Mouse (Mus musculus) heart, embryonic 10.5 days (tissue): ENCODE measurements around the gene Taar6. TPM values are rescaled to one million over a fixed set of nuclear protein-coding genes. Genes with fewer than 3 reads are reported as not detected.
A peak's percentile ranks its signal among the peaks of the same experiment; 100 is the strongest.

Source experiments
- DNase-seq: peaks from one replicate; pipeline ENCODE4 v3.0.0-alpha.2; 2017; ENCODE audit warnings: low spot score
- H3K27ac ChIP-seq: fragments of 300-500 bp; sonication (generic); 2 replicates; pipeline ENCODE4 v1.5.1; 2016; ENCODE audit warnings: mild to moderate bottlenecking
- H3K27me3 ChIP-seq: fragments of 300-500 bp; sonication (generic); 2 replicates; pipeline ENCODE4 v1.6.1; 2016; ENCODE audit warnings: mild to moderate bottlenecking; ENCODE audit not compliant: poor library complexity, insufficient read depth, severe bottlenecking
- H3K36me3 ChIP-seq: fragments of 300-500 bp; sonication (generic); 2 replicates; pipeline ENCODE4 v1.6.1; 2016; ENCODE audit warnings: mild to moderate bottlenecking, moderate library complexity
- H3K4me1 ChIP-seq: fragments of 300-500 bp; sonication (generic); 2 replicates; pipeline ENCODE4 v1.6.1; 2016; ENCODE audit warnings: mild to moderate bottlenecking
- H3K4me3 ChIP-seq: fragments of 300-500 bp; sonication (generic); 2 replicates; pipeline ENCODE4 v1.5.1; 2016; ENCODE audit warnings: mild to moderate bottlenecking, moderate library complexity
- H3K9me3 ChIP-seq: fragments of 300-500 bp; sonication (generic); 2 replicates; pipeline ENCODE4 v1.6.1; 2016; ENCODE audit warnings: mild to moderate bottlenecking, moderate library complexity
- WGBS: fragments of 180-500 bp; shearing (Covaris S2); methylation state at CpG from one replicate; pipeline ENCODE4 v1.1.7; 2016; 5-methylcytosine and 5-hydroxymethylcytosine counted together
- polyA plus RNA-seq: library from polyadenylated mRNA; unstranded; fragments of >200 nt; fragmentation: Nextera tagmentation; extraction: Ambion mirVana; gene quantifications from 2 replicates; pipeline ENCODE4 v1.2.1, GENCODE M21; 2016

Taar6 gene
- not detected in 2 replicates for polyA plus RNA-seq

DNA sequence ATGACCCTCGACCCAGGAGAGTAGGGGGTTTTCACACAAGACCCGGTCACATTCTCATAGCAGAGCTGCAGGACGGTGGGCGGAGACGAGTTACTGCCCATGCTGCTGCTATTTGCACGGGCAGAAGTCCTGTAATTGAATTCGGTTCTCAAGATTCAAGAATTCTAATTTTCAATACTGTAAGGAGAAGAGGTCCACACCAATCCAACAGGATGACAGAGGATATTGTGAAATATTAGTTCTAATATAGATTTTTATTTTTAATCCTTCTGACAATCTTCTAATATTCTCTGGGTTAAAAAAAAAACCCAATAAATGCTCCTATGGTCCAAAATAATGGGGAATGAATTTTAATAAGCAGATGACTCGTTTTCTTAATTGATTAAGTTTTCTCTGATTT lies at the start of gene Taar6:
TSS of gene Taar6 (minus strand) at position 101 of the 400 bp plus-strand sequence.
- Histone ChIP-seq H3K36me3 (0 out of 2 replicates have a peak, but pooled peaks cover 2% of the 10 kb centered on the region), H3K27me3 (peaks cover 4% of the 10 kb centered on the region; the same call in 1 of the 2 replicates), H3K4me1 (no peaks in the 10 kb centered on the region), H3K9me3 (no peaks in the 10 kb centered on the region), H3K4me3 (no peak within 1 kb of the TSS), H3K27ac (no peak within 1 kb of the TSS)
- 76% methylated on average over 8 of the region's 8 CpGs for WGBS
- no peak for DNase-seq

GRCm38 (mm10) chr10:24031347-24031746 lies 45.9 kb upstream of the Taar6 start:
- H3K4me1 ChIP-seq, result no peaks in the 10 kb centered on the region
- no peaks in the 10 kb centered on the region for H3K27me3 ChIP-seq
- H3K4me3 ChIP-seq, result no peak overlapping the region
- no peaks in the 10 kb centered on the region for H3K36me3 ChIP-seq
- DNase-seq, result no peak
- no peak overlapping the region for H3K27ac ChIP-seq
- no peaks in the 10 kb centered on the region for H3K9me3 ChIP-seq

GRCm38 (mm10) chr10:24026922-24027321 lies 41.5 kb upstream of the Taar6 start, which contains the start of gene Taar7d:
Gene Taar7d (plus strand): TSS chr10:24027222.
- no peaks in the 10 kb centered on the region for H3K9me3 ChIP-seq
- H3K27me3 ChIP-seq, result no peaks in the 10 kb centered on the region
- no peak for DNase-seq
- H3K4me3 ChIP-seq, result no peak within 1 kb of the TSS
- no peak within 1 kb of the TSS for H3K27ac ChIP-seq
- no peaks in the 10 kb centered on the region for H3K4me1 ChIP-seq
- no peaks in the 10 kb centered on the region for H3K36me3 ChIP-seq

- Histone ChIP-seq H3K27ac (no peak overlapping the region), H3K4me3 (no peak overlapping the region), H3K36me3 (no peaks in the 10 kb centered on the region), H3K4me1 (no peaks in the 10 kb centered on the region), H3K27me3 (no peaks in the 10 kb centered on the region), H3K9me3 (no peaks in the 10 kb centered on the region)
- DNase-seq, result no peak
- 86% methylated on average over 1 of the region's 1 CpGs for WGBS
Observed at GRCm38 (mm10) chr10:24008143-24008542, 22.7 kb upstream of the Taar6 start.

DNA sequence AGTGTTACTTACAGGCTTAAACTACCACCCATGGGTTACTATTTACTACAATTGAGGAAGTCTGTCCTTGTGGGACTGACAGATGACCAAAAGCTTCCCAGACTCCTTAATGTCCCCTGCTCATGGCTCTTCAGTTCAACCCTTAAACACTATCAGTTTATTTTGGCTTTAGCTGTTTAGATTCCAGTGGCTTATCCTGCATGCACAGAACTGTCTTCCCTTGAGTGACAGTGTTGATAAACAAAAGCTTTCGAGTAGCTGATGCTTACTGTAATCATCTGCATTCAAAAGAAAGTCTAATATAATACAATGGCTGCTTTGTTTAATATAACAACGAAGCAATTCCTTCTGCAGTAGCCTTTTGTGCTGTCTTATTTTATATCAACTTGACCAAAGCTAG lies 21.6 kb upstream of the Taar6 start:
- Histone ChIP-seq H3K36me3 (no peaks in the 10 kb centered on the region), H3K4me1 (no peaks in the 10 kb centered on the region), H3K27ac (no peak overlapping the region), H3K4me3 (no peak overlapping the region), H3K9me3 (no peaks in the 10 kb centered on the region), H3K27me3 (no peaks in the 10 kb centered on the region)
- WGBS, result 36% methylated on average over 2 of the region's 2 CpGs
- DNase-seq, result no peak

GRCm38 (mm10) chr10:24006442-24006841 lies 21.0 kb upstream of the Taar6 start:
- Histone ChIP-seq H3K4me3 (no peak overlapping the region), H3K27me3 (no peaks in the 10 kb centered on the region), H3K4me1 (no peaks in the 10 kb centered on the region)

DNA sequence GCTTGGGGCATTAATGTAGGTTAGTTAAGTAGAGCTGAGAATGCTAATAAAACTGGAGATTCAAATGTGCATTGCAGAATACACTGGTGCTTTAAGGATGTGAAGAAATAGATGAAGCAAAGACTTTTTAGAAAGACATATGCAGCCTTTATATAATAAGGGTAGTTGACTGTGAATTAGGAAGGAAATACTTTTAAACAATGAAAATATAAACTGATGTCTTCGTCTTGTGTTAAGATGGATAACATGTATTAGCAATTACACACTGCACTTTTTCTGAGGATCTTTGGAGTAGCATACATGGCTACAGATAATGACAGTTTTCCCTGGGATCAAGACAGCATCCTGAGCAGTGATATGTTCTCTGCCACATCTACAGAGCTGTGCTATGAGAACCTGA lies 14.2 kb upstream of the Taar6 start, which contains the start of gene Taar7b:
TSS of gene Taar7b (plus strand) at position 301 of the 400 bp plus-strand sequence.
- WGBS, result 78% methylated on average over 1 of the region's 1 CpGs
- no peaks in the 10 kb centered on the region for H3K9me3 ChIP-seq
- H3K27me3 ChIP-seq, result no peaks in the 10 kb centered on the region
- no peaks in the 10 kb centered on the region for H3K36me3 ChIP-seq
- H3K4me1 ChIP-seq, result no peaks in the 10 kb centered on the region
- no peak for DNase-seq
- no peak within 1 kb of the TSS for H3K4me3 ChIP-seq
- H3K27ac ChIP-seq, result no peak within 1 kb of the TSS

More at GRCm38 (mm10) chr10:24006442-24006841, 21.0 kb upstream of the Taar6 start:
- DNase-seq, result no peak
- H3K36me3 ChIP-seq, result no peaks in the 10 kb centered on the region
- H3K9me3 ChIP-seq, result no peaks in the 10 kb centered on the region
- WGBS, result 67% methylated on average over 1 of the region's 1 CpGs
- no peak overlapping the region for H3K27ac ChIP-seq

GRCm38 (mm10) chr10:23993381-23993780 lies 7.9 kb upstream of the Taar6 start, which contains the start of gene Taar7a:
Gene Taar7a (minus strand): TSS chr10:23993481.
- Histone ChIP-seq H3K9me3 (no peaks in the 10 kb centered on the region), H3K4me3 (no peak within 1 kb of the TSS), H3K27me3 (peaks cover 3% of the 10 kb centered on the region; the same call in 1 of the 2 replicates), H3K36me3 (0 out of 2 replicates have a peak, but pooled peaks cover 2% of the 10 kb centered on the region), H3K4me1 (no peaks in the 10 kb centered on the region), H3K27ac (no peak within 1 kb of the TSS)
- WGBS, result 89% methylated on average over 3 of the region's 3 CpGs
- no peak for DNase-seq

GRCm38 (mm10) chr10:23986419-23986818 lies 973 bp upstream of the Taar6 start:
- H3K9me3 ChIP-seq, result no peaks in the 10 kb centered on the region
- no peak overlapping the region for H3K4me3 ChIP-seq
- H3K27me3 ChIP-seq, result peaks cover 4% of the 10 kb centered on the region; the same call in 1 of the 2 replicates
- H3K27ac ChIP-seq, result no peak overlapping the region
- DNase-seq, result no peak
- 82% methylated on average over 5 of the region's 5 CpGs for WGBS
- H3K4me1 ChIP-seq, result no peaks in the 10 kb centered on the region
- 0 out of 2 replicates have a peak, but pooled peaks cover 2% of the 10 kb centered on the region for H3K36me3 ChIP-seq

- H3K27ac ChIP-seq, result no peak overlapping the region
- H3K36me3 ChIP-seq, result no peaks in the 10 kb centered on the region
- H3K9me3 ChIP-seq, result no peaks in the 10 kb centered on the region
- H3K4me1 ChIP-seq, result no peaks in the 10 kb centered on the region
- 41% methylated on average over 16 of the region's 16 CpGs for WGBS
- peak; percentile 84 for DNase-seq
- no peak overlapping the region for H3K4me3 ChIP-seq
- H3K27me3 ChIP-seq, result no peaks in the 10 kb centered on the region
Observed at GRCm38 (mm10) chr10:23978901-23979705, 6.3 kb downstream of the Taar6 start.

DNA sequence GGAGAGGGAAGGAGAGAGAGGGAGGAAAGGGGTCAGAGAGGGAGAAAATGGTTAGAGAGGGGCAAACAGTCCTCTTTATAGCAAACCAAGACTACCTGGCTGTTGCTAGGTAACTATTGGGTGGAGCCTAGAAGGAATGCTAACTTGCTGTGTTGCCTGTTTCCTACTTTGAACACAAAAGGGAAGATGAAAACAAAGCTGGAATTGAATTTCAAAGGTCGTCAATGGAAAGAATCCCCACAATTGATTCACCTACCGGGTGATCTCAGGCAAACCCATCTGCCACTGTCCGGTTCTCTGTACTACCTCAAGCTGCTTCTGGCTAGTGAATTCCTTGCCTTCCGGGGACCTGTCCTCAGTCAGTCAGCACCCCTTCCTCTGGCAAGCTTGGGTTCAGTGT lies 7.5 kb downstream of the Taar6 start:
- Histone ChIP-seq H3K27me3 (no peaks in the 10 kb centered on the region), H3K9me3 (no peaks in the 10 kb centered on the region), H3K4me1 (no peaks in the 10 kb centered on the region), H3K27ac (no peak overlapping the region), H3K4me3 (no peak overlapping the region), H3K36me3 (no peaks in the 10 kb centered on the region)
- WGBS, result 52% methylated on average over 4 of the region's 4 CpGs
- DNase-seq, result no peak

DNA sequence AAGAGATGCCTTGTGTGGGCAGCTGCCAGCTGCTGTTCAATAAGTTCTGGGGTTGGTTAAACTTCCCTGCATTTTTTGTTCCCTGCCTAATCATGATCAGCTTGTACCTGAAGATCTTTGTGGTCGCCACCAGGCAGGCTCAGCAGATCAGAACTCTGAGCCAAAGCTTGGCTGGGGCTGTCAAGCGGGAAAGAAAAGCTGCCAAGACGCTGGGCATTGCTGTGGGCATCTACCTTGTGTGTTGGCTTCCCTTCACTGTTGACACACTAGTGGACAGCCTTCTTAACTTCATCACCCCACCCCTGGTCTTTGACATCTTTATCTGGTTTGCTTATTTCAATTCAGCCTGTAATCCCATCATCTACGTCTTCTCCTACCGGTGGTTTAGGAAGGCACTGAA lies 14.2 kb downstream of the Taar6 start:
- H3K4me1 ChIP-seq, result no peaks in the 10 kb centered on the region
- no peak overlapping the region for H3K27ac ChIP-seq
- 76% methylated on average over 5 of the region's 5 CpGs for WGBS
- H3K4me3 ChIP-seq, result no peak overlapping the region
- no peak for DNase-seq
- no peaks in the 10 kb centered on the region for H3K27me3 ChIP-seq
- H3K9me3 ChIP-seq, result no peaks in the 10 kb centered on the region
- no peaks in the 10 kb centered on the region for H3K36me3 ChIP-seq

- no peak within 1 kb of the TSS for H3K27ac ChIP-seq
- DNase-seq, result no peak
- H3K27me3 ChIP-seq, result no peaks in the 10 kb centered on the region
- H3K4me3 ChIP-seq, result no peak within 1 kb of the TSS
- 84% methylated on average over 11 of the region's 11 CpGs for WGBS
- no peaks in the 10 kb centered on the region for H3K36me3 ChIP-seq
- H3K4me1 ChIP-seq, result no peaks in the 10 kb centered on the region
- H3K9me3 ChIP-seq, result no peaks in the 10 kb centered on the region
Observed at GRCm38 (mm10) chr10:23970656-23971165, 14.7 kb downstream of the Taar6 start, which contains the start of gene Taar5. Gene Taar5 (plus strand): TSS chr10:23970706.
